Mouse (Mus musculus): ENCODE data around the gene Uvssa. TPM values are rescaled to one million over a fixed set of nuclear protein-coding genes. Genes with fewer than 3 reads are reported as not detected.

Gene Uvssa
- polyA plus RNA-seq, 1 experiment, result 6.4 TPM

- peak in 1 of 2 experiments; percentile 24 for DNase-seq
- peaks cover 14% of the 10 kb centered on the region; the same call in 1 of the 2 replicates for H3K27me3 ChIP-seq (ENCODE audit: control insufficient read depth, insufficient read depth, low read length)
- H3K27ac ChIP-seq (ENCODE audit: insufficient read depth, low read length), result no peak overlapping the region
- under 1% methylated on average over 58 of the region's 60 CpGs for WGBS
- H3K4me3 ChIP-seq (replicated peaks; ENCODE audit: insufficient read depth, low read depth, low read length), result no peak overlapping the region
- TF ChIP-seq POLR2A (IDR thresholded peaks at IDR 0.05; ENCODE audit: borderline replicate concordance, insufficient read depth, low read length) (no peak), CTCF (IDR thresholded peaks at IDR 0.05; ENCODE audit: borderline replicate concordance, insufficient read depth, low read depth, low read length) (no peak)
- H3K4me1 ChIP-seq (ENCODE audit: control insufficient read depth, insufficient read depth, low read length), result 0 out of 2 replicates have a peak, but pooled peaks cover 3% of the 10 kb centered on the region
Measured at GRCm38 (mm10) chr5:33434141-33434780, 55.9 kb downstream of the Uvssa start.

GRCm38 (mm10) chr5:33435151-33435550, 56.8 kb downstream of the Uvssa start:
- no peak overlapping the region for H3K27ac ChIP-seq (ENCODE audit: insufficient read depth, low read length)
- no peak for DNase-seq
- H3K4me3 ChIP-seq (replicated peaks; ENCODE audit: insufficient read depth, low read depth, low read length), result no peak overlapping the region
- 0 out of 2 replicates have a peak, but pooled peaks cover 3% of the 10 kb centered on the region for H3K4me1 ChIP-seq (ENCODE audit: control insufficient read depth, insufficient read depth, low read length)
- H3K27me3 ChIP-seq (ENCODE audit: control insufficient read depth, insufficient read depth, low read length), result peaks cover 12% of the 10 kb centered on the region; the same call in 1 of the 2 replicates
- 4% methylated on average over 26 of the region's 26 CpGs for WGBS
- TF ChIP-seq CTCF (IDR thresholded peaks at IDR 0.05; ENCODE audit: borderline replicate concordance, insufficient read depth, low read depth, low read length) (no peak), POLR2A (IDR thresholded peaks at IDR 0.05; ENCODE audit: borderline replicate concordance, insufficient read depth, low read length) (no peak)

- H3K4me1 ChIP-seq (ENCODE audit: control insufficient read depth, insufficient read depth, low read length), result 0 out of 2 replicates have a peak, but pooled peaks cover 3% of the 10 kb centered on the region
- no peak for DNase-seq
- 12% methylated on average over 4 of the region's 4 CpGs for WGBS
- no peak for TF ChIP-seq CTCF (IDR thresholded peaks at IDR 0.05; ENCODE audit: borderline replicate concordance, insufficient read depth, low read depth, low read length)
- no peak for TF ChIP-seq POLR2A (IDR thresholded peaks at IDR 0.05; ENCODE audit: borderline replicate concordance, insufficient read depth, low read length)
- H3K27ac ChIP-seq (ENCODE audit: insufficient read depth, low read length), result no peak overlapping the region
- H3K4me3 ChIP-seq (replicated peaks; ENCODE audit: insufficient read depth, low read depth, low read length), result no peak overlapping the region
- peaks cover 11% of the 10 kb centered on the region; the same call in 1 of the 2 replicates for H3K27me3 ChIP-seq (ENCODE audit: control insufficient read depth, insufficient read depth, low read length)
Measured at GRCm38 (mm10) chr5:33435941-33436340, 57.6 kb downstream of the Uvssa start.

- Histone ChIP-seq H3K4me3 (replicated peaks; ENCODE audit: insufficient read depth, low read depth, low read length) (no peak overlapping the region), H3K27me3 (ENCODE audit: control insufficient read depth, insufficient read depth, low read length) (peaks cover 6% of the 10 kb centered on the region; the same call in 1 of the 2 replicates), H3K4me1 (ENCODE audit: control insufficient read depth, insufficient read depth, low read length) (no peaks in the 10 kb centered on the region), H3K27ac (ENCODE audit: insufficient read depth, low read length) (no peak overlapping the region)
- DNase-seq, result peak; percentile 17 to 35
- 4% methylated on average over 23 of the region's 23 CpGs for WGBS
- TF ChIP-seq POLR2A (IDR thresholded peaks at IDR 0.05; ENCODE audit: borderline replicate concordance, insufficient read depth, low read length), result no peak
- no peak for TF ChIP-seq CTCF (IDR thresholded peaks at IDR 0.05; ENCODE audit: borderline replicate concordance, insufficient read depth, low read depth, low read length)
Measured at GRCm38 (mm10) chr5:33438214-33438613, 59.9 kb downstream of the Uvssa start.

GRCm38 (mm10) chr5:33442927-33443710, 64.8 kb downstream of the Uvssa start:
- Histone ChIP-seq H3K4me3 (replicated peaks; ENCODE audit: insufficient read depth, low read depth, low read length) (peak overlapping the region; percentile 54), H3K27ac (ENCODE audit: insufficient read depth, low read length) (no peak overlapping the region), H3K4me1 (ENCODE audit: control insufficient read depth, insufficient read depth, low read length) (no peaks in the 10 kb centered on the region), H3K27me3 (ENCODE audit: control insufficient read depth, insufficient read depth, low read length) (no peaks in the 10 kb centered on the region)
- DNase-seq, result peak; percentile 47 to 74
- 3% methylated on average over 56 of the region's 56 CpGs for WGBS
- no peak for TF ChIP-seq POLR2A (IDR thresholded peaks at IDR 0.05; ENCODE audit: borderline replicate concordance, insufficient read depth, low read length)
- peak; percentile 80 for TF ChIP-seq CTCF (IDR thresholded peaks at IDR 0.05; ENCODE audit: borderline replicate concordance, insufficient read depth, low read depth, low read length)

- peak; percentile 35 to 40 for DNase-seq
- no peak overlapping the region for H3K4me3 ChIP-seq (replicated peaks; ENCODE audit: insufficient read depth, low read depth, low read length)
- no peaks in the 10 kb centered on the region for H3K27me3 ChIP-seq (ENCODE audit: control insufficient read depth, insufficient read depth, low read length)
- 44% methylated on average over 9 of the region's 9 CpGs for WGBS
- no peak overlapping the region for H3K27ac ChIP-seq (ENCODE audit: insufficient read depth, low read length)
- H3K4me1 ChIP-seq (ENCODE audit: control insufficient read depth, insufficient read depth, low read length), result no peaks in the 10 kb centered on the region
- TF ChIP-seq CTCF (IDR thresholded peaks at IDR 0.05; ENCODE audit: borderline replicate concordance, insufficient read depth, low read depth, low read length) (no peak), POLR2A (IDR thresholded peaks at IDR 0.05; ENCODE audit: borderline replicate concordance, insufficient read depth, low read length) (no peak)
Measured at GRCm38 (mm10) chr5:33443794-33444193, 65.4 kb downstream of the Uvssa start.

GRCm38 (mm10) chr5:33455737-33456136, 77.4 kb downstream of the Uvssa start:
- no peak for DNase-seq
- H3K27me3 ChIP-seq (ENCODE audit: control insufficient read depth, insufficient read depth, low read length), result no peaks in the 10 kb centered on the region
- 61% methylated on average over 8 of the region's 8 CpGs for WGBS

More at GRCm38 (mm10) chr5:33455737-33456136, 77.4 kb downstream of the Uvssa start:
- no peak overlapping the region for H3K27ac ChIP-seq (ENCODE audit: insufficient read depth, low read length)
- no peak for TF ChIP-seq POLR2A (IDR thresholded peaks at IDR 0.05; ENCODE audit: borderline replicate concordance, insufficient read depth, low read length)
- no peak for TF ChIP-seq CTCF (IDR thresholded peaks at IDR 0.05; ENCODE audit: borderline replicate concordance, insufficient read depth, low read depth, low read length)
- no peak overlapping the region for H3K4me3 ChIP-seq (replicated peaks; ENCODE audit: insufficient read depth, low read depth, low read length)
- no peaks in the 10 kb centered on the region for H3K4me1 ChIP-seq (ENCODE audit: control insufficient read depth, insufficient read depth, low read length)
